Mouse (Mus musculus) cortical plate, adult 2 months (tissue): ENCODE measurements around the gene St3gal4. TPM values are rescaled to one million over a fixed set of nuclear protein-coding genes. Genes with fewer than 3 reads are reported as not detected.

Experiments used
- H3K27ac ChIP-seq: fragments of 200-500 bp; 2 replicates; pipeline ENCODE4 v1.5.1; 2012; ENCODE audit warnings: low read length, control low read depth, inconsistent platforms; ENCODE audit not compliant: insufficient read depth
- H3K4me1 ChIP-seq: fragments of 200-500 bp; 2 replicates; pipeline ENCODE4 v1.6.1; 2011; ENCODE audit warnings: low read length; ENCODE audit not compliant: control insufficient read depth, insufficient read depth
- H3K4me3 ChIP-seq: fragments of 200-500 bp; 2 replicates; pipeline ENCODE4 v1.5.1; 2011; ENCODE audit warnings: mild to moderate bottlenecking, low read length, control low read depth; ENCODE audit not compliant: insufficient read depth
- CTCF ChIP-seq: fragments of 200-500 bp; IDR thresholded peaks from 2 replicates; pipeline ENCODE4 v1.5.1; 2011; ENCODE audit warnings: mild to moderate bottlenecking, control low read depth, low read length; ENCODE audit not compliant: insufficient read depth; ENCODE audit errors: extremely low read depth
- POLR2A ChIP-seq: fragments of 200-500 bp; IDR thresholded peaks from 2 replicates; pipeline ENCODE4 v1.6.1; 2011; ENCODE audit warnings: mild to moderate bottlenecking, low read length, control low read depth; ENCODE audit not compliant: insufficient read depth; ENCODE audit errors: extremely low read depth
- polyA plus RNA-seq: library from polyadenylated mRNA; depleted of rRNA; stranded (reverse); fragments of >200 nt; gene quantifications from 2 replicates; pipeline ENCODE4 v1.2.3, GENCODE M21; 2012; rRNA removed

St3gal4 gene
- polyA plus RNA-seq, result 7.5 and 8.3 TPM in 2 replicates

- Histone ChIP-seq H3K4me3 (no peak within 1 kb of the TSS), H3K27ac (no peak within 1 kb of the TSS), H3K4me1 (no peaks in the 10 kb centered on the region)
- TF ChIP-seq POLR2A, result no peak
- no peak for TF ChIP-seq CTCF
Observed at GRCm38 (mm10) chr9:35119168-35119567, at the start of gene St3gal4. Gene St3gal4, minus strand, starts transcription at chr9:35119268.

DNA sequence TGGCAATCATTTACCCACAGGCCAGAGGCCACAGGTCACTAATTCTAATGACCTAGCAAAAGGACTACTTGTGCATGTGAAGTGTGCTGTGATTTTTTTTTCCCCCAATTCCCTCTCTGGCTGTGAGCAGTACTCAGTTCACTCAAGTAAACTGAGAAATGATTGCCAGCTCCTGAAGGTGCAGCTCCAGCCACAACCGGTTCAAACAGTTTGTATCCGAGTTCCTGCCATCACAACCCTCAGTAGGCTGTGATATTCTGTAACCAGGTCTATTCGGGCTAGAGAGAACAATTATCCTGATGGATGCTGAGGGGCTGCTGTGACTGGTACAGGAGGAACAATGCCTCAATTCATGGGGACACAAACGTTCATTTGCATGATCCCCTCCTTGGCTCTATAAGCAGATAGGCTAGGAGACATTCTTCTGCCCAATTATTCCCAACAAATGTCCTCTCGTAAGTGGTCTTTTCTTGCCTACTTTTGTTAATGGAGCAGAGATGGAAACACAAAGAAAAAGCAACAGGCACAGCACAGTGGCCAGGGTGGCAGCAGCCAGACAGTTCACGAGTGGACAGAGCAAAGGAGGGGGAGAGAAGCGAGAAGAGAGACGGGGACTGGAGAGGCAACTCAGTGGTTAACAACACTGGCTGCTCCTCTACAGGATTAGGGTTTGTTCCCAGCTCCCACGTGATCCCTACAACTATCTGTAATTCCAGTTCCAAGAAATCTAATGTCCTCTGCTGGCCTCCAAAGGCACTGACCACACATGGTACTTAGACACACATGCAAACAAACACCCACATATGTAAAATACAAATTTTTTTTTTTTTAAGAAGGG lies 47.9 kb upstream of the St3gal4 start:
- no peak for TF ChIP-seq POLR2A
- TF ChIP-seq CTCF, result no peak
- Histone ChIP-seq H3K4me3 (no peak overlapping the region), H3K27ac (peak overlapping the region; percentile 86), H3K4me1 (peaks cover 2% of the 10 kb centered on the region; the same call in 1 of the 2 replicates)

GRCm38 (mm10) chr9:35166144-35166797 lies 47.2 kb upstream of the St3gal4 start:
- no peak overlapping the region for H3K4me3 ChIP-seq
- H3K4me1 ChIP-seq, result peaks cover 2% of the 10 kb centered on the region; the same call in 1 of the 2 replicates
- TF ChIP-seq CTCF (peak; percentile 55), POLR2A (no peak)
- peak overlapping the region; percentile 75 for H3K27ac ChIP-seq

GRCm38 (mm10) chr9:35164142-35164874 lies 45.2 kb upstream of the St3gal4 start:
- Histone ChIP-seq H3K27ac (no peak overlapping the region), H3K4me1 (peaks cover 2% of the 10 kb centered on the region; the same call in 1 of the 2 replicates), H3K4me3 (no peak overlapping the region)
- TF ChIP-seq CTCF, result no peak
- no peak for TF ChIP-seq POLR2A

GRCm38 (mm10) chr9:35163011-35163690 lies 44.1 kb upstream of the St3gal4 start:
- H3K27ac ChIP-seq, result no peak overlapping the region
- H3K4me3 ChIP-seq, result no peak overlapping the region
- H3K4me1 ChIP-seq, result peaks cover 2% of the 10 kb centered on the region; the same call in 1 of the 2 replicates
- TF ChIP-seq POLR2A (no peak), CTCF (no peak)

- Histone ChIP-seq H3K4me1 (peaks cover 2% of the 10 kb centered on the region), H3K27ac (no peak overlapping the region), H3K4me3 (no peak overlapping the region)
- no peak for TF ChIP-seq CTCF
- no peak for TF ChIP-seq POLR2A
Observed at GRCm38 (mm10) chr9:35161721-35162120, 42.7 kb upstream of the St3gal4 start.

- no peak overlapping the region for H3K27ac ChIP-seq
- TF ChIP-seq CTCF (no peak), POLR2A (no peak)
- no peak overlapping the region for H3K4me3 ChIP-seq
- H3K4me1 ChIP-seq, result peaks cover 12% of the 10 kb centered on the region
Observed at GRCm38 (mm10) chr9:35160662-35161061, 41.6 kb upstream of the St3gal4 start.

DNA sequence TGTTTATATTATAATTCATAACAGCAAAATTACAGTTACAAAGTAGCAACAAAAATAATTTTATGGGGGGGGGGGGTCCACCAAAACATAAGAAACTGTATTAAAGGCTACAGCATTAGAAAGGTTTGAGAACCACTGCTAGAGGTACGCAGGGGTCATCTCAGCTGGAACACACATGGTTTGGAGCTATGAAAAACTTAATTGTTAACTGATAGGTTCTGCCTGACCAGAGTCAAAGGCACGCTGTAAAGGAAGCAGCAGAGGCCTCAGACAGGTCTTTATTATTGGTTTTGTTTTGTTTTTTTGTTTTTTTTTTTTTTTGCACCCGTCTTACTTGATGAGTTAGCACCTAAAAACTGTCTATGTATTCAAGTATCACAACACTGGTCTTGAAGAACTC lies 39.4 kb upstream of the St3gal4 start:
- peaks cover 12% of the 10 kb centered on the region for H3K4me1 ChIP-seq
- no peak overlapping the region for H3K27ac ChIP-seq
- no peak overlapping the region for H3K4me3 ChIP-seq
- TF ChIP-seq POLR2A (no peak), CTCF (no peak)

GRCm38 (mm10) chr9:35156862-35157261 lies 37.8 kb upstream of the St3gal4 start:
- TF ChIP-seq CTCF (no peak), POLR2A (no peak)
- H3K4me1 ChIP-seq, result peaks cover 12% of the 10 kb centered on the region
- H3K27ac ChIP-seq, result no peak overlapping the region
- H3K4me3 ChIP-seq, result no peak overlapping the region
